Mouse (Mus musculus): Measurements from ENCODE around the gene Tsku. TPM values are rescaled to one million over a fixed set of nuclear protein-coding genes. Genes with fewer than 3 reads are reported as not detected.

The Tsku gene
- polyA plus RNA-seq, 1 experiment from 2014 or later = 9.3 TPM

GRCm38 (mm10) chr7:98340343-98340742 lies 20.8 kb downstream of the Tsku start:
- Histone ChIP-seq H3K9ac (no peak overlapping the region), H3K27ac (replicated peaks) (no peak overlapping the region), H3K4me1 (replicated peaks) (0 out of 2 replicates have a peak, but pooled peaks cover 4% of the 10 kb centered on the region), H3K27me3 (no peaks in the 10 kb centered on the region), H3K36me3 (no peaks in the 10 kb centered on the region), H3K4me2 (no peak overlapping the region), H3K4me3 (no peak overlapping the region), H3K9me3 (no peaks in the 10 kb centered on the region)
- no peak for ATAC-seq (ENCODE audit: low FRiP score, low read depth)
- 85% methylated on average over 5 of the region's 5 CpGs for WGBS

GRCm38 (mm10) chr7:98333987-98334386 lies 27.1 kb downstream of the Tsku start:
- peaks cover 4% of the 10 kb centered on the region; the same call in 1 of the 2 replicates for H3K4me1 ChIP-seq (replicated peaks)
- 91% methylated on average over 3 of the region's 3 CpGs for WGBS
- no peaks in the 10 kb centered on the region for H3K27me3 ChIP-seq
- H3K27ac ChIP-seq (replicated peaks) = no peak overlapping the region
- ATAC-seq (ENCODE audit: low FRiP score, low read depth) = no peak
- H3K4me3 ChIP-seq = no peak overlapping the region
- H3K9ac ChIP-seq = no peak overlapping the region
- H3K4me2 ChIP-seq = no peak overlapping the region
- no peaks in the 10 kb centered on the region for H3K36me3 ChIP-seq
- H3K9me3 ChIP-seq = no peaks in the 10 kb centered on the region

GRCm38 (mm10) chr7:98333507-98333906 lies 27.6 kb downstream of the Tsku start:
- Histone ChIP-seq H3K4me3 (no peak overlapping the region), H3K9me3 (no peaks in the 10 kb centered on the region), H3K27ac (replicated peaks) (no peak overlapping the region), H3K9ac (no peak overlapping the region), H3K4me1 (replicated peaks) (peaks cover 4% of the 10 kb centered on the region; the same call in 1 of the 2 replicates), H3K36me3 (no peaks in the 10 kb centered on the region), H3K27me3 (no peaks in the 10 kb centered on the region), H3K4me2 (no peak overlapping the region)
- WGBS = 97% methylated on average over 5 of the region's 5 CpGs
- ATAC-seq (ENCODE audit: low FRiP score, low read depth) = no peak

- H3K9me3 ChIP-seq = no peaks in the 10 kb centered on the region
- 60% methylated on average over 5 of the region's 5 CpGs for WGBS
- no peak overlapping the region for H3K4me3 ChIP-seq
- no peak for ATAC-seq (ENCODE audit: low FRiP score, low read depth)
- no peaks in the 10 kb centered on the region for H3K27me3 ChIP-seq
- H3K9ac ChIP-seq = no peak overlapping the region
- H3K4me1 ChIP-seq (replicated peaks) = peaks cover 4% of the 10 kb centered on the region; the same call in 1 of the 2 replicates
- no peaks in the 10 kb centered on the region for H3K36me3 ChIP-seq
- no peak overlapping the region for H3K27ac ChIP-seq (replicated peaks)
- no peak overlapping the region for H3K4me2 ChIP-seq
Measured at GRCm38 (mm10) chr7:98332678-98333397, 28.3 kb downstream of the Tsku start.

- Histone ChIP-seq H3K4me2 (no peak overlapping the region), H3K27ac (replicated peaks) (no peak overlapping the region), H3K4me3 (no peak overlapping the region), H3K9ac (no peak overlapping the region), H3K36me3 (no peaks in the 10 kb centered on the region), H3K9me3 (no peaks in the 10 kb centered on the region), H3K27me3 (no peaks in the 10 kb centered on the region), H3K4me1 (replicated peaks) (peaks cover 4% of the 10 kb centered on the region; the same call in 1 of the 2 replicates)
- 72% methylated on average over 3 of the region's 3 CpGs for WGBS
- ATAC-seq (ENCODE audit: low FRiP score, low read depth) = no peak
Measured at GRCm38 (mm10) chr7:98331932-98332331, 29.2 kb downstream of the Tsku start.

- Histone ChIP-seq H3K4me1 (replicated peaks) (peaks cover 4% of the 10 kb centered on the region; the same call in 1 of the 2 replicates), H3K4me3 (no peak overlapping the region), H3K27ac (replicated peaks) (no peak overlapping the region), H3K9me3 (no peaks in the 10 kb centered on the region), H3K9ac (no peak overlapping the region), H3K27me3 (no peaks in the 10 kb centered on the region), H3K36me3 (no peaks in the 10 kb centered on the region), H3K4me2 (no peak overlapping the region)
- ATAC-seq (ENCODE audit: low FRiP score, low read depth) = no peak
- WGBS = 66% methylated on average over 2 of the region's 2 CpGs
Measured at GRCm38 (mm10) chr7:98330375-98331002, 30.6 kb downstream of the Tsku start.

- ATAC-seq (ENCODE audit: low FRiP score, low read depth) = no peak
- no peak overlapping the region for H3K4me3 ChIP-seq
- 71% methylated on average over 7 of the region's 7 CpGs for WGBS
Measured at GRCm38 (mm10) chr7:98329651-98330374, 31.3 kb downstream of the Tsku start.

GRCm38 (mm10) chr7:98328311-98328710 lies 32.8 kb downstream of the Tsku start:
- Histone ChIP-seq H3K4me3 (no peak overlapping the region), H3K9me3 (no peaks in the 10 kb centered on the region), H3K27ac (replicated peaks) (no peak overlapping the region), H3K36me3 (no peaks in the 10 kb centered on the region), H3K4me1 (replicated peaks) (peaks cover 8% of the 10 kb centered on the region), H3K4me2 (no peak overlapping the region), H3K9ac (no peak overlapping the region), H3K27me3 (no peaks in the 10 kb centered on the region)
- ATAC-seq (ENCODE audit: low FRiP score, low read depth) = no peak
- WGBS = 52% methylated on average over 2 of the region's 2 CpGs

More at GRCm38 (mm10) chr7:98329651-98330374, 31.3 kb downstream of the Tsku start:
- Histone ChIP-seq H3K9ac (no peak overlapping the region), H3K4me2 (no peak overlapping the region), H3K36me3 (no peaks in the 10 kb centered on the region), H3K4me1 (replicated peaks) (peaks cover 4% of the 10 kb centered on the region; the same call in 1 of the 2 replicates), H3K9me3 (no peaks in the 10 kb centered on the region), H3K27ac (replicated peaks) (no peak overlapping the region), H3K27me3 (no peaks in the 10 kb centered on the region)

GRCm38 (mm10) chr7:98326051-98326450 lies 35.1 kb downstream of the Tsku start:
- Histone ChIP-seq H3K9me3 (no peaks in the 10 kb centered on the region), H3K27me3 (no peaks in the 10 kb centered on the region), H3K27ac (replicated peaks) (no peak overlapping the region), H3K4me3 (no peak overlapping the region), H3K36me3 (no peaks in the 10 kb centered on the region), H3K4me1 (replicated peaks) (peaks cover 8% of the 10 kb centered on the region), H3K9ac (no peak overlapping the region), H3K4me2 (no peak overlapping the region)
- ATAC-seq (ENCODE audit: low FRiP score, low read depth) = no peak
- 76% methylated on average over 7 of the region's 7 CpGs for WGBS

GRCm38 (mm10) chr7:98324228-98324627 lies 36.9 kb downstream of the Tsku start:
- Histone ChIP-seq H3K27ac (replicated peaks) (no peak overlapping the region), H3K4me3 (no peak overlapping the region), H3K4me1 (replicated peaks) (peaks cover 8% of the 10 kb centered on the region), H3K4me2 (no peak overlapping the region), H3K27me3 (no peaks in the 10 kb centered on the region), H3K36me3 (no peaks in the 10 kb centered on the region), H3K9me3 (no peaks in the 10 kb centered on the region), H3K9ac (no peak overlapping the region)
- 53% methylated on average over 1 of the region's 1 CpGs for WGBS
- ATAC-seq (ENCODE audit: low FRiP score, low read depth) = no peak

- WGBS = 22% methylated on average over 5 of the region's 5 CpGs
- no peak overlapping the region for H3K4me2 ChIP-seq
- peak; percentile 83 for ATAC-seq (ENCODE audit: low FRiP score, low read depth)
Measured at GRCm38 (mm10) chr7:98323288-98324019, 37.7 kb downstream of the Tsku start.

More at GRCm38 (mm10) chr7:98323288-98324019, 37.7 kb downstream of the Tsku start:
- peaks cover 8% of the 10 kb centered on the region for H3K4me1 ChIP-seq (replicated peaks)
- no peaks in the 10 kb centered on the region for H3K27me3 ChIP-seq
- no peak overlapping the region for H3K4me3 ChIP-seq
- H3K36me3 ChIP-seq = no peaks in the 10 kb centered on the region
- H3K27ac ChIP-seq (replicated peaks) = 0 out of 2 replicates have a peak overlapping the region, but pooled peaks have one; percentile 25
- no peak overlapping the region for H3K9ac ChIP-seq
- H3K9me3 ChIP-seq = no peaks in the 10 kb centered on the region
